Mouse (Mus musculus): ENCODE measurements at regions not wholly inside any gene's neighbourhood (a gene's known extent, or its start where the extent isn't known, plus 50 kb on each side); places are given as distances from the start of the nearest gene placed in this dataset.

DNA sequence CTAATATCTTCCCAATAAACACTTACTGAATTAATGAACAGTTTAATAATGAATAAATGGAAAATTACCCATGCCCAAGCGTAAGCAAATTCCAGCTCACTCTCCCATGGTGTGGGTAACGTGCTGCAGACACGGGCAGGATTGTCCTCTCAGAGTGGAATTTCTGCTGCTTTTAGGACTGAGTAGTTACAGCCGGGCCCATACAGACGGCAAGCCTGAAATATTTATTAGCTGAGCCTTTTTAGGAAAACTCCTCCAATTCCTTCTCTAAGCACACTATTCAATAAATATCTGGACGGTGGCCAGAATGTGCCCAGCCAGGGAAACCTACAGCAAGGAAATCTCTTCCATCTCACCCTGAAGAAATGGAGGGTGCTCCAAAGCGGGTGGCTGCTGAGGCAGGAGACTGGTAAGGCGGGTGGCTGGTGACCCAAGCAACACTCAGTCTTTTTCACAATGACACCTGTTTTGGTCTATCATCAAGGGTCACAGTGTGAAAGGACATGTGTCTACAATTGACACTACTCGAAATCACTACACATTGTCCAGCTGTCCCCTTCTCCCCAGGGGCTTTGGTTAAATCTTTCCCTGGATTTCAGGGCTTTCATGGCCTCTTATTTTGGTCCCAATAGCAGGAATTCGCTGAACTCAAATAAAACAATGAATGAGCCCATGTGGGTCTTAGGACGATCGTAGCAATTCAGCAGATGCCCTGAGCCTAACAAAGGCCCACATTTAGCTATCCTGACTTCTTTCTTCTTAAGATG, 173.2 kb upstream of the Thbs1 start:
- ATAC-seq (replicated peaks; ENCODE audit: low FRiP score, low TSS enrichment, poor library complexity, severe bottlenecking): no peak

GRCm38 (mm10) chr2:117941517-117942096, 170.1 kb upstream of the Thbs1 start:
- ATAC-seq (replicated peaks; ENCODE audit: low FRiP score, low TSS enrichment, poor library complexity, severe bottlenecking): peak; percentile 68

DNA sequence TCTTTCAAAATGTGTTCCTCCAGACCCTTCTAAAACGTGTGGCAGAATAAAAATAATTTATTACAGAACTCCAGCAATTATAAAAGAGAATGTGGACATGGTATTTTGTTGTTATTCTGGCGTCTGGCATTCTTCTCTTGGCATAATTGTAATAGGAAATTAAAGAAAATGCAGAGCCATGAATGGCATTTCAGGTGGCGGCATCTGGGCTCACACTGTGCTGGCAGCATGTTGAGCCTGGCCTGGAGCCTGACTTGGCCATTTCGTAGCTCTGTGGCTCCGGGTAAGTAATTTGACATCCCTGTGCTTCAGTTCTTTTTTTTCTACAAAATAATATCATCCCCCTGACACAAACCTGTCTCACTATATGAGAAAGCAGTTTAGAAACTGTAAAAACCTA, 168.0 kb upstream of the Thbs1 start:
- ATAC-seq (replicated peaks; ENCODE audit: low FRiP score, low TSS enrichment, poor library complexity, severe bottlenecking): no peak

DNA sequence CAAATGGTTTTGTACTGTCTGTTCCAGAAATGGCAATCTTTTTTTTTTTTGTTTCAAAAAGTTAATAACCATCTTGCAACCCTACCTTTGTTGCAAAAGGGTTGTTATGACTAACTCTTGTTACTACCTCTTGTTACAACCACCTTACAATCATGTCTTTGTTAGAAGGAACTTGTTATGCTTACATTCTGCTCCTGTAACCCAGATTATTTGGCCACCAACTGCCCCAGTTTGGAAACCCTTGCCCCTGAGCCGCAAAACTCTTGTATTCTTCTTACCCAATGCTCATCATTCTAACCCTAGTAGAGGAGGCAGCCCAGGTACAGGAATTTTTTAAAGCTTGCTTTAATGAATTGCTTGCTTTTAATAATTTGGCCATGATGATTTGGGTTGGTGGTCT, 167.4 kb upstream of the Thbs1 start:
- ATAC-seq (replicated peaks; ENCODE audit: low FRiP score, low TSS enrichment, poor library complexity, severe bottlenecking): no peak

GRCm38 (mm10) chr2:117944942-117945341, 166.7 kb upstream of the Thbs1 start:
- ATAC-seq (replicated peaks; ENCODE audit: low FRiP score, low TSS enrichment, poor library complexity, severe bottlenecking): no peak

GRCm38 (mm10) chr2:117950431-117951336, 161.0 kb upstream of the Thbs1 start:
- ATAC-seq (replicated peaks; ENCODE audit: low FRiP score, low TSS enrichment, poor library complexity, severe bottlenecking): no peak

GRCm38 (mm10) chr2:117951337-117951718, 160.3 kb upstream of the Thbs1 start:
- no peak for ATAC-seq (replicated peaks; ENCODE audit: low FRiP score, low TSS enrichment, poor library complexity, severe bottlenecking)

DNA sequence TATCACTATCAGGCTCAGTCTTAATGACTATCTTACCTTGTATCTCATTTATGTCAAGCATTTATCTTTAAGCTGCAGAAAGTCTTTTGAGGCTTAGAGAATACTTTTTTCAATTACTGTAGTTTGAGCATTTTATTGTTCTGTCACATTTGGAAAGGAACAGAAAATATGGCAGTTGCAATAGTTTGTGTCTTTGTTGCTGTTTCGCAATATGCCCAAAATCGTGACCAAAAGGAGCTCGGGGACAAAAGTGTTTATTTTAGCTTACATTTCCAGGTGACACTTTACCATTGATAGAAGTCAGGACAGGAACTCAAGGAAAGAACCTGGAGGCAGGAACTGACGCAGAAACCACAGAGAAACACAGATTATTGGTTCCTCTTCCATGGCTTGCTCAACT, 152.9 kb upstream of the Thbs1 start:
- ATAC-seq (replicated peaks; ENCODE audit: low FRiP score, low TSS enrichment, poor library complexity, severe bottlenecking): no peak

GRCm38 (mm10) chr2:117959440-117959839, 152.2 kb upstream of the Thbs1 start:
- ATAC-seq (replicated peaks; ENCODE audit: low FRiP score, low TSS enrichment, poor library complexity, severe bottlenecking): no peak

DNA sequence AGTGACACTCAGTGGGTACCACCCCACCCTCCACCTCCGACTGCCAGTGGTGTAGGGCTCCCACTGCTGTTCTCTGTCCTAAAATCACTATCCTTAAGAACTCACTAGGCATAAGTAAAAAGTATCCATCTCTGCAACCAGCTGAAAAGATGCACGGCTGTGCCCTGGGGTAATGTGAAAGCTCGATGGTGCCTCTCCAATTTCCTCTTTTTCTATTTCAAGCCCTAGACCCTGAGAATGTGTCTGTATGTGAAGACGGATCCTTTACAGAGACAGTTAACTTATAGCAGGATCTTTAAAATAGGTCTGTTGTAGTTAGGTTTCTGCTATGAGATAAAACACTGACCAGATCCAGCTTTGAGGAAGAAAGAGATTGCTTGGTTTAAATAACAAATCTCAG, 149.1 kb upstream of the Thbs1 start:
- ATAC-seq (replicated peaks; ENCODE audit: low FRiP score, low TSS enrichment, poor library complexity, severe bottlenecking): no peak

DNA sequence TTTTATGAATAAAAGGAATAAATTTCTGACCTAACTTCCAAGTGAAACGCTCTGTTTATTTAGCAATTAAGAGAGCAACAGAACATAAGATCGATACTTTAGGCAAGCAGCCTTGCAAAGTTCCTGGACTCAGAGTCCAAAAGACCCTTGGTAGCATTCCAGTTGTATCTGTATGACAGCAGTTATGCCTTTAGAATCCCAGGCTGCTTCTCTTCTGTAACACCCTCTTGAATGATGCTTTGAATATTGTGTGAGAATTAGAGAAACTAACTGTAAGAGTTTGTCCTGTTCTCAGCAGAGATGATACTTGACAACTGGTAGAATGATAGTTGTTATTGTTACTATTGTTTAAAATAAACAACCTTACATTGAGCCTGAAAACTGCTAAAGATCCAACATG, 148.2 kb upstream of the Thbs1 start:
- ATAC-seq (replicated peaks; ENCODE audit: low FRiP score, low TSS enrichment, poor library complexity, severe bottlenecking): no peak

DNA sequence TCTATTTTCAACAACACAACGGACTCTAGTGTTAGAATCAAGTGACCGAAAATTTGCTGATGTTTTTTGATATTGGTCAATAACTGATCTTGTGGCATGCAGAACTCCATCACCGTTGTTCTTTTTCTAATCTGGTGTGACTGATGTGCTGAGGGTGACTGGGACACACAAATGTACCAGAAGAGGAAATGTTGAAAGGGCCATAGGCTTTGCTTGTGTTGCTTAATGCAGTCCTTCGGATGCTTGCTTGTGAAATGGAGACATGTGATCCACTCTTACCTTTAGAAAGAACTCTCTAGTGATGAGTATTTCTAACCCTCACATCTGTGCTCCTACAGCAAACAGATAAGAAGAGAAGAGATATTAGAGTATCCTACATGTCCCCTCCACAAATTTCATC, 145.9 kb upstream of the Thbs1 start:
- ATAC-seq (replicated peaks; ENCODE audit: low FRiP score, low TSS enrichment, poor library complexity, severe bottlenecking): no peak

DNA sequence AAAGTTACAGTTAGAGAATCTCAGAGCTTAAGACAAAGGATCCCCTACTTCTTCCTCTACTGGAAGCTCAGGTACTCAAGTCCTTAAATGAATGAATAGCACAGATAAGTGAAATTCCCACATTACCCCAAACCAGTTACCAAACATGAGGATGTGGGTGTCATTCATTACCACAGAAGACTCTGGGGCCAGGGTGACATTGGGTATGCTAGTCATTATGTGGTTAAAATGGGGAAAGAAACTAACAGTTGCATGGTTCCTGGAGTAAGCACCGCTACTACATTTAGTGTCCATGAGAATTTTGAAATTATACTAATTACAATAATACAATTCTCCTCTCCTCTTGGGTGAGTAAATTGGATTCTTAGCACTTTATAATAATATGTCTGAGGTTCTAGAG, 142.9 kb upstream of the Thbs1 start:
- ATAC-seq (replicated peaks; ENCODE audit: low FRiP score, low TSS enrichment, poor library complexity, severe bottlenecking): no peak

DNA sequence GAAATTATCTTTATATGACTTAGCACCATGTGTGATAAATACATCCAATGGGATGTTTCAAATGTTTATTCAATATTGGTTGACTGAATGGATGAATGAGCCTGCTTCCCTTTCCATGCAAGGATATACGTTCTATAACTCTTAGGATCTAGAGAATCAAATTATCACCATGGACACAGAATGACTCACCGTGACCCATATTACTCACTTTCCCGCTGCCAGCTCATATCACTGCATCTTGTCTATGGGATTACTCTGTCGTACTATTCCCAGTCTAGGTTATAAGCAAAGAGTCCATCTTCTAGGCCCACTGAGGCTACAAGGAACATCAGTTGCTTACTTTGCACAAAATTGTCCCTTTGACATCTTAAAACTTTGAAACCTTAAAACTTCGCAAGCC, 141.0 kb upstream of the Thbs1 start:
- no peak for ATAC-seq (replicated peaks; ENCODE audit: low FRiP score, low TSS enrichment, poor library complexity, severe bottlenecking)

GRCm38 (mm10) chr2:117977033-117977432, 134.6 kb upstream of the Thbs1 start:
- ATAC-seq (replicated peaks; ENCODE audit: low FRiP score, low TSS enrichment, poor library complexity, severe bottlenecking): no peak

DNA sequence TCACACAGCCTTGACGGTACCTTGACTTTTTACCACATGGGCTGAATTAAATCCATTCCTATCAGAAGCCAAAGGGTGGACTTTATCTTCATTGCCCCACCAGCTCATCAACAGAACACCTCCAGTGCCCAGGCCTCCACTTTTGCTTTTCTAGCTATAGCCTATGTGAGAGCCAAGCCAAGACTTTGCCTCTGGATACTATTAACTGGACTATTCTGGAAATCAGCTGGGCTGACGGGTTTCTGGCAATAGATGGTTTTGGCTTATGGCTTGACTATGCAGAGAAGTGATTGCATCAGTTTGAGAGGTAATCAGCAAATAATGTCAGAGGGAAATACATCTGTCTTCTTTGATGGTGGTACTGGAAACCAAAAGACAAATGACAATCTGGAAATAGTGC, 130.8 kb upstream of the Thbs1 start:
- ATAC-seq (replicated peaks; ENCODE audit: low FRiP score, low TSS enrichment, poor library complexity, severe bottlenecking): no peak

GRCm38 (mm10) chr2:117984569-117984968, 127.1 kb upstream of the Thbs1 start:
- no peak for ATAC-seq (replicated peaks; ENCODE audit: low FRiP score, low TSS enrichment, poor library complexity, severe bottlenecking)

DNA sequence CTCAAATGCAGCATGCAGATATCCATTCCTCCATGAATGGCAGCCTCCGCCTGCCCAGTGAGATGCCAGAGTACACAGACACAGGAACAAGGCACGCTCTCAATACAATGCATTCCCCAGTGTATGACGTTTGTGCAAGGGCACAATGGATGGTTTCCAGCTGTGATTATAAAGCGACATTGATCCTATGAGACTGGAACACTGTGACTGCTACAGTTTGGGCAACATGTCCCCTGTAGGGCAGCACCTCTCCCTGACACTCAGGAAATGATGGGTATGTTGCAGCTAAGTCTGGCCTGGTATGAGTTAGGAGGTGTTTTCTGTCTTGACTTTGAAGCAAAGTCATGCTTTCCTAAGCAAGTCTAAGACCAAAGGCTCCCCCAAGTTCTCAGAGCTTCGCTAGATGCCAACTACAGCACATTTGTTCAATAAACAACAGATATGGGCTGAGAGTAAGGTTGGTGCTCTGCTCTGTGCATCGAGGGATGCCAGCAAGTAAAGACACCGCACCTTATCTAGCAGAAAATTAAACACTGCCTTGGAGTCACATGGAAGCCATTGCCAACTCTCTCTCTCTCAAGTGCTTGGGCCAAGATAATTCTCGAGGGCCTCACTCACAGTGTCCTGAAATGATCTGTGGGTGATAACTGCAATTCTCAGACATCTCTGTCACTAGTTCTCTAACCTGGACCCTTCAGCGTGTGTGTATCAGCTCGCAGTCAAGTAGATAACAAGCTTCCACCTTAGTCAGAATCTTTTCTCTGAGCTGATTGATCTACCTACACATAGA, 124.1 kb upstream of the Thbs1 start:
- ATAC-seq (replicated peaks; ENCODE audit: low FRiP score, low TSS enrichment, poor library complexity, severe bottlenecking): peak; percentile 75

DNA sequence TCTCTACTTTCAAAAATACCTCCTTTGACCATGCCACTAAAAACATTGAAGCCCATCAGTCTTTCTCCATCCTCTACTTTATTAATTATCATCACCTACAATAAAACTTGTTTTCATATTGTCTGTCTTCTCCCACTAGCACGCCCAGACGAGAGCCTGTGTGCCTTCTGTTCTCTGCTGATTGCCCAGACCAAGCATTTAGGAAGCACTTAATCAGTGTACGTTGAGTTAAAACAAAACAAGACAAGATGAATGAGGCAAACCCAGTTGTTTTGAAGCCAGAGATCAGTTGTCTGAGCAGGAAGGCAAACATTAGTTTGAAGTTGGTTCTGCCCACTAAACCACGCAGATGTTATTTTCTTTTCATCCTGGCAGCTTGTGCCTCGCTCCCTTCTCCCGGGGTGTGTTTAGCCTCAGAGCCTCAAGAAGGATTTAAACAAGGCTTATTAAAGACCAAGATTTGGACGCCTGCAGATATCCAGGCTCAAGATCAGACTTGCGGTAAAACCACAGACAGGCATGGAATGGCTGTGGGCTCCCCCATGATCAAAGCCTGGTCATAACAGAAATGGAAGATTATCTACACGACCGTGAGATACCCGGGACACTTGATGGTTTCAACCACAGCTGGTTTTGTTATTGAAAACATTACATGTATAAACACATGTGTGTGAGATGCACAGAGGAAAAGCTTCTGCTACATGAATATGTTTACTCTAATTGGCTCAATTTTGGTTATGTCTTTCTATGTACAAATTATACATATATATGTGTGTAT, 123.1 kb upstream of the Thbs1 start:
- peak; percentile 58 for ATAC-seq (replicated peaks; ENCODE audit: low FRiP score, low TSS enrichment, poor library complexity, severe bottlenecking)

Data from megakaryocyte-erythroid progenitor cell, adult 5-6 weeks (primary cell).